Mouse (Mus musculus) hindbrain, embryonic 14.5 days (tissue): Measurements from ENCODE around the gene Bpi. TPM values are rescaled to one million over a fixed set of nuclear protein-coding genes. Genes with fewer than 3 reads are reported as not detected.

Source experiments
- ATAC-seq: fragments of 200-750 bp; cut with Nextera tagmentation; 2 replicates; pipeline ENCODE4 v1.8.0; 2017; ENCODE audit warnings: moderate number of reproducible peaks, mild to moderate bottlenecking, moderate TSS enrichment, moderate library complexity; ENCODE audit not compliant: low FRiP score
- DNase-seq: peaks from one replicate; pipeline ENCODE4 v3.0.0-alpha.2; 2015; ENCODE audit warnings: low spot score
- H3K27ac ChIP-seq: fragments of 300-500 bp; sonication (generic); 2 replicates; pipeline ENCODE4 v1.5.1; 2014; ENCODE audit warnings: mild to moderate bottlenecking, moderate library complexity
- H3K27me3 ChIP-seq: fragments of 300-500 bp; sonication (generic); 2 replicates; pipeline ENCODE4 v1.6.1; 2014; ENCODE audit warnings: mild to moderate bottlenecking, low read length, mixed read lengths; ENCODE audit not compliant: control insufficient read depth, insufficient read depth
- H3K36me3 ChIP-seq: fragments of 300-500 bp; sonication (generic); replicated peaks from 2 replicates; pipeline ENCODE4 v1.6.1; 2014; ENCODE audit not compliant: control insufficient read depth, insufficient read depth
- H3K4me1 ChIP-seq: fragments of 300-500 bp; sonication (generic); replicated peaks from 2 replicates; pipeline ENCODE4 v1.6.1; 2014; ENCODE audit warnings: antibody characterized with exemption, low read length, mixed read lengths; ENCODE audit not compliant: control insufficient read depth, insufficient read depth
- H3K4me2 ChIP-seq: fragments of 300-500 bp; sonication (generic); replicated peaks from 2 replicates; pipeline ENCODE4 v1.6.1; 2014; ENCODE audit warnings: mild to moderate bottlenecking, moderate library complexity
- H3K4me3 ChIP-seq: fragments of 300-500 bp; sonication (generic); replicated peaks from 2 replicates; pipeline ENCODE4 v1.5.1; 2014; ENCODE audit warnings: mild to moderate bottlenecking, low read length
- H3K9ac ChIP-seq: fragments of 300-500 bp; sonication (generic); 2 replicates; pipeline ENCODE4 v1.6.1; 2014
- H3K9me3 ChIP-seq: fragments of 300-500 bp; sonication (generic); 2 replicates; pipeline ENCODE4 v1.6.1; 2016; ENCODE audit warnings: low read length; ENCODE audit not compliant: control insufficient read depth
- WGBS: fragments of 180-500 bp; shearing (Covaris S2); extraction: QIAGEN DNeasy Blood & Tissue Kit; methylation state at CpG from one replicate; pipeline ENCODE4 v1.1.7; 2014; 5-methylcytosine and 5-hydroxymethylcytosine counted together
- polyA plus RNA-seq: library from polyadenylated mRNA; unstranded; fragments of >200 nt; fragmentation: Nextera tagmentation; extraction: Ambion mirVana; gene quantifications from 2 replicates; pipeline ENCODE4 v1.2.1, GENCODE M21; 2014

Gene Bpi
- polyA plus RNA-seq, 1 experiment from 2014 or later, result not detected

DNA sequence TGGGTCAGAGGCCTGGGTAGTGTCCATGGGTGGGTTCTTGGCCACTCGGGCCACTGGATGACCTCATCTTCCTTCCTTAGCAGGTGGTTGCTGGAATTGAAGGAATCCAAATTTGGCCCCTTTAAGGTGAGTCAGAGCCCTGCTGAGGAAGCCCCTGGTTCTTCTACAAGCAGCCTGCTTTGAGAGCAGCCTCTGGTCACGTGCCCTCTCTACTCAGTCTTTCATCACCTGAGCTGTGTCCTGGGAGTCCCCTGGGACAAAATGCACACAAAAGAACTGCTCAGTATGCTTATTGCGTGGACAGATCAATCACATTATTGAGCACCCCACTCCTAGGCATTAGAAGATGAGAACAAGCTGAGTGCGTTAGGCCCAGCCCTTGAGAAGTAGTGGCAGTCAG lies 19.0 kb downstream of the Bpi start:
- WGBS, result 74% methylated on average over 4 of the region's 4 CpGs
- no peaks in the 10 kb centered on the region for H3K9me3 ChIP-seq
- no peaks in the 10 kb centered on the region for H3K36me3 ChIP-seq
- ATAC-seq (no peak), DNase-seq (no peak)
- H3K27me3 ChIP-seq, result no peaks in the 10 kb centered on the region
- no peaks in the 10 kb centered on the region; the same call in 1 of the 2 replicates for H3K4me1 ChIP-seq
- no peak overlapping the region for H3K27ac ChIP-seq
- no peak overlapping the region for H3K4me2 ChIP-seq
- H3K9ac ChIP-seq, result no peak overlapping the region
- no peak overlapping the region for H3K4me3 ChIP-seq

GRCm38 (mm10) chr2:158279656-158280055 lies 21.8 kb downstream of the Bpi start:
- Histone ChIP-seq H3K9ac (no peak overlapping the region), H3K9me3 (no peaks in the 10 kb centered on the region), H3K4me1 (no peaks in the 10 kb centered on the region), H3K4me2 (no peak overlapping the region), H3K27me3 (no peaks in the 10 kb centered on the region), H3K27ac (no peak overlapping the region), H3K4me3 (no peak overlapping the region), H3K36me3 (no peaks in the 10 kb centered on the region)
- ATAC-seq, result no peak
- WGBS, result 91% methylated on average over 4 of the region's 4 CpGs
- no peak for DNase-seq

GRCm38 (mm10) chr2:158281497-158282205 lies 23.8 kb downstream of the Bpi start:
- Histone ChIP-seq H3K4me1 (no peaks in the 10 kb centered on the region), H3K27ac (no peak overlapping the region), H3K4me2 (no peak overlapping the region), H3K27me3 (no peaks in the 10 kb centered on the region), H3K4me3 (no peak overlapping the region), H3K9ac (no peak overlapping the region), H3K9me3 (no peaks in the 10 kb centered on the region), H3K36me3 (no peaks in the 10 kb centered on the region)
- no peak for DNase-seq
- 68% methylated on average over 16 of the region's 16 CpGs for WGBS
- no peak for ATAC-seq

DNA sequence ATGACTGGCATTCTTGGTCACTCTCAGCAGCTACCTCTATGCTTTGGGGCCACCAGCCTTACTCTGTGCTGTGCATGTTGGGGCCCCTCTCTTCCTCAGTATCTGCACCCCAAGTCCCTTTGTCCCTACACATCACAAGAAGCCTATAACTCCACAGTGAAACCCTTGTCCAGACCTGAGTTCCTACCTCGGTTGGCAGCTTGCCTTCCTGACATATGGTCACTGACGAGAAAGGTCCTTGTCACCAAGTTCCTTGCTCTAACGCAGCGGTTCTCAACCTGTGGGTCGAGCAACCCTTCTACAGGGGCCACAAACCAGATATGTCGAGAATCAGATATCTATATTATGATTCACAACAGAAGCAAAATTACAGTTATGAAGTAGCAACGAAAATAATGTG lies 25.2 kb downstream of the Bpi start:
- DNase-seq (no peak), ATAC-seq (no peak)
- H3K27me3 ChIP-seq, result no peaks in the 10 kb centered on the region
- no peak overlapping the region for H3K4me3 ChIP-seq
- no peak overlapping the region for H3K4me2 ChIP-seq
- 80% methylated on average over 7 of the region's 7 CpGs for WGBS
- no peaks in the 10 kb centered on the region for H3K36me3 ChIP-seq
- H3K9me3 ChIP-seq, result no peaks in the 10 kb centered on the region
- no peaks in the 10 kb centered on the region for H3K4me1 ChIP-seq
- H3K27ac ChIP-seq, result no peak overlapping the region
- no peak overlapping the region for H3K9ac ChIP-seq

GRCm38 (mm10) chr2:158283771-158284170 lies 25.9 kb downstream of the Bpi start:
- Histone ChIP-seq H3K9ac (no peak overlapping the region), H3K4me3 (no peak overlapping the region), H3K4me1 (no peaks in the 10 kb centered on the region), H3K27ac (no peak overlapping the region), H3K27me3 (no peaks in the 10 kb centered on the region), H3K36me3 (no peaks in the 10 kb centered on the region), H3K9me3 (no peaks in the 10 kb centered on the region), H3K4me2 (no peak overlapping the region)
- 81% methylated on average over 6 of the region's 6 CpGs for WGBS
- ATAC-seq, result no peak
- no peak for DNase-seq

GRCm38 (mm10) chr2:158284571-158284970 lies 26.7 kb downstream of the Bpi start:
- Histone ChIP-seq H3K9ac (no peak overlapping the region), H3K27ac (no peak overlapping the region), H3K9me3 (no peaks in the 10 kb centered on the region), H3K4me1 (no peaks in the 10 kb centered on the region), H3K4me3 (no peak overlapping the region), H3K4me2 (no peak overlapping the region), H3K27me3 (no peaks in the 10 kb centered on the region), H3K36me3 (no peaks in the 10 kb centered on the region)
- no peak for ATAC-seq
- 17% methylated on average over 11 of the region's 11 CpGs for WGBS
- peak; percentile 55 for DNase-seq

DNA sequence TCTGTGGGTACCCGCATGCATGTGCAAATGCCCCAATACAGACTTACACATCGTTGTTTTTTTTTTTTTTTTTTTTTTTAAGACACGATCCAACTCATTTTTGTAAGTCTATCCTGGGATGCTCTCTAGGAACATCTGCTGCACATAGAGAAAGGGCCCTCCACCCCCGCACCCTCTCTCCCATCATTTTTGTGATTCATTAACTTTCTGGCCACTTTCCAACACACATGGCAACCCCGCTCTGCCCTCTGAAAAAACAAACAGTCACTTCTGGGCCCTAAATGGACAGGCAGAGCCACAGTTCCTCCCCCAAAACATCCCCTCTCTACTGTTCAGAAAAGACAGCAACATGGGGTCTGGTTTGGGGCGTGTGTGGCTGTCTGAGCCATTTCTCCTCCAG lies 27.8 kb downstream of the Bpi start:
- Histone ChIP-seq H3K9me3 (no peaks in the 10 kb centered on the region), H3K4me1 (no peaks in the 10 kb centered on the region), H3K27ac (no peak overlapping the region), H3K9ac (no peak overlapping the region), H3K4me2 (no peak overlapping the region), H3K27me3 (no peaks in the 10 kb centered on the region), H3K4me3 (no peak overlapping the region), H3K36me3 (no peaks in the 10 kb centered on the region)
- no peak for ATAC-seq
- 60% methylated on average over 6 of the region's 6 CpGs for WGBS
- no peak for DNase-seq

- H3K36me3 ChIP-seq, result no peaks in the 10 kb centered on the region
- no peak overlapping the region for H3K4me2 ChIP-seq
- ATAC-seq, result no peak
- H3K9ac ChIP-seq, result no peak overlapping the region
- no peak overlapping the region for H3K4me3 ChIP-seq
- no peaks in the 10 kb centered on the region for H3K27me3 ChIP-seq
- no peaks in the 10 kb centered on the region for H3K9me3 ChIP-seq
- H3K27ac ChIP-seq, result peak overlapping the region; percentile 38; the same call in 1 of the 2 replicates
- 67% methylated on average over 9 of the region's 9 CpGs for WGBS
- H3K4me1 ChIP-seq, result no peaks in the 10 kb centered on the region
- DNase-seq, result no peak
Observed at GRCm38 (mm10) chr2:158295700-158296099, 37.8 kb downstream of the Bpi start.

GRCm38 (mm10) chr2:158299203-158299602 lies 41.3 kb downstream of the Bpi start:
- no peak overlapping the region for H3K4me3 ChIP-seq
- no peaks in the 10 kb centered on the region for H3K36me3 ChIP-seq
- WGBS, result 68% methylated on average over 3 of the region's 3 CpGs
- DNase-seq (no peak), ATAC-seq (no peak)
- no peak overlapping the region for H3K4me2 ChIP-seq
- H3K4me1 ChIP-seq, result no peaks in the 10 kb centered on the region
- no peaks in the 10 kb centered on the region for H3K27me3 ChIP-seq
- no peaks in the 10 kb centered on the region for H3K9me3 ChIP-seq
- H3K9ac ChIP-seq, result no peak overlapping the region
- H3K27ac ChIP-seq, result no peak overlapping the region

- Histone ChIP-seq H3K4me2 (no peak overlapping the region), H3K4me3 (no peak overlapping the region), H3K9ac (no peak overlapping the region), H3K27ac (no peak overlapping the region), H3K9me3 (no peaks in the 10 kb centered on the region), H3K4me1 (no peaks in the 10 kb centered on the region), H3K27me3 (no peaks in the 10 kb centered on the region), H3K36me3 (no peaks in the 10 kb centered on the region)
- ATAC-seq (no peak; the same call in 1 of the 2 replicates), DNase-seq (peak; percentile 45)
- WGBS, result 59% methylated on average over 4 of the region's 4 CpGs
Observed at GRCm38 (mm10) chr2:158299731-158300130, 41.8 kb downstream of the Bpi start.
